Mouse (Mus musculus): Measurements from ENCODE around the gene Oip5. TPM values are rescaled to one million over a fixed set of nuclear protein-coding genes. Genes with fewer than 3 reads are reported as not detected.
"Not testable (repeated sequence)": the region's sequence is repeated elsewhere in the genome, so short reads cannot be mapped to it uniquely, and the experiment has no call there.

Oip5 gene
- 32.1 and 36.0 TPM in 2 replicates for polyA plus RNA-seq (2014; fragmentation: Nextera tagmentation; extraction: Ambion mirVana)

- Histone ChIP-seq H3K9ac (replicated peaks; ENCODE audit: low read length) (peak within 1 kb of the TSS; percentile 73), H3K4me3 (ENCODE audit: low read depth, low read length) (peak within 1 kb of the TSS; percentile 85), H3K27me3 (ENCODE audit: control insufficient read depth, insufficient read depth, low read length) (no peaks in the 10 kb centered on the region), H3K4me2 (ENCODE audit: low read depth, low read length) (peak within 1 kb of the TSS; percentile 65), H3K4me1 (ENCODE audit: control insufficient read depth, insufficient read depth, low read length) (no peaks in the 10 kb centered on the region; the same call in 1 of the 2 replicates), H3K36me3 (replicated peaks; ENCODE audit: control insufficient read depth, insufficient read depth, low read depth, low read length) (no peaks in the 10 kb centered on the region), H3K9me3 (replicated peaks; ENCODE audit: control insufficient read depth, low read length) (no peaks in the 10 kb centered on the region), H3K27ac (replicated peaks; ENCODE audit: low read depth, low read length) (peak within 1 kb of the TSS; percentile 56; the same call in 1 of the 2 replicates)
- WGBS: under 1% methylated on average over 55 of the region's 55 CpGs
- ATAC-seq (replicated peaks; ENCODE audit: insufficient number of reproducible peaks, low FRiP score, low TSS enrichment, low read depth): peak; percentile 99
- peak; percentile 99 for DNase-seq (ENCODE audit: low spot score)
Measured at GRCm38 (mm10) chr2:119618199-119618982, at the start of gene Oip5, which contains the start of gene Nusap1. Gene Oip5, minus strand, starts transcription at chr2:119618469. Gene Nusap1, plus strand, starts transcription at chr2:119618298.

GRCm38 (mm10) chr2:119665744-119666143 lies 47.5 kb upstream of the Oip5 start:
- not testable (repeated sequence) for H3K4me2 ChIP-seq (ENCODE audit: low read depth, low read length); H3K27me3 ChIP-seq (ENCODE audit: control insufficient read depth, insufficient read depth, low read length); H3K9me3 ChIP-seq (replicated peaks; ENCODE audit: control insufficient read depth, low read length); H3K4me3 ChIP-seq (ENCODE audit: low read depth, low read length); DNase-seq (ENCODE audit: low spot score); H3K27ac ChIP-seq (replicated peaks; ENCODE audit: low read depth, low read length); H3K36me3 ChIP-seq (replicated peaks; ENCODE audit: control insufficient read depth, insufficient read depth, low read depth, low read length); H3K9ac ChIP-seq (replicated peaks; ENCODE audit: low read length); ATAC-seq (replicated peaks; ENCODE audit: insufficient number of reproducible peaks, low FRiP score, low TSS enrichment, low read depth); H3K4me1 ChIP-seq (ENCODE audit: control insufficient read depth, insufficient read depth, low read length)
- WGBS: 71% methylated on average over 18 of the region's 23 CpGs

GRCm38 (mm10) chr2:119662220-119663182 lies 44.2 kb upstream of the Oip5 start, which contains the start of gene Ndufaf1:
Gene Ndufaf1, minus strand, starts transcription at chr2:119662827.
- 1% methylated on average over 44 of the region's 44 CpGs for whole genome bisulfite sequencing
- Histone ChIP-seq H3K36me3 (replicated peaks; ENCODE audit: control insufficient read depth, insufficient read depth, low read depth, low read length) (no peaks in the 10 kb centered on the region; the same call in none of the 2 replicates), H3K4me3 (ENCODE audit: low read depth, low read length) (peak within 1 kb of the TSS; percentile 60), H3K9ac (replicated peaks; ENCODE audit: low read length) (peak within 1 kb of the TSS; percentile 68), H3K9me3 (replicated peaks; ENCODE audit: control insufficient read depth, low read length) (no peaks in the 10 kb centered on the region), H3K27me3 (ENCODE audit: control insufficient read depth, insufficient read depth, low read length) (no peaks in the 10 kb centered on the region), H3K27ac (replicated peaks; ENCODE audit: low read depth, low read length) (no peak within 1 kb of the TSS), H3K4me1 (ENCODE audit: control insufficient read depth, insufficient read depth, low read length) (no peaks in the 10 kb centered on the region), H3K4me2 (ENCODE audit: low read depth, low read length) (peak within 1 kb of the TSS; percentile 30)
- ATAC-seq (replicated peaks; ENCODE audit: insufficient number of reproducible peaks, low FRiP score, low TSS enrichment, low read depth): peak; percentile 83
- DNase-seq (ENCODE audit: low spot score): peak; percentile 86

- WGBS: 92% methylated on average over 5 of the region's 5 CpGs
- H3K4me3 ChIP-seq (ENCODE audit: low read depth, low read length): no peak overlapping the region
- H3K36me3 ChIP-seq (replicated peaks; ENCODE audit: control insufficient read depth, insufficient read depth, low read depth, low read length): peaks cover 20% of the 10 kb centered on the region
Measured at GRCm38 (mm10) chr2:119644254-119644653, 26.0 kb upstream of the Oip5 start.

GRCm38 (mm10) chr2:119641214-119641912 lies 23.1 kb upstream of the Oip5 start:
- Histone ChIP-seq H3K4me1 (ENCODE audit: control insufficient read depth, insufficient read depth, low read length) (no peaks in the 10 kb centered on the region), H3K36me3 (replicated peaks; ENCODE audit: control insufficient read depth, insufficient read depth, low read depth, low read length) (peaks cover 20% of the 10 kb centered on the region), H3K9ac (replicated peaks; ENCODE audit: low read length) (no peak overlapping the region), H3K27me3 (ENCODE audit: control insufficient read depth, insufficient read depth, low read length) (no peaks in the 10 kb centered on the region), H3K27ac (replicated peaks; ENCODE audit: low read depth, low read length) (no peak overlapping the region), H3K4me3 (ENCODE audit: low read depth, low read length) (no peak overlapping the region), H3K4me2 (ENCODE audit: low read depth, low read length) (no peak overlapping the region), H3K9me3 (replicated peaks; ENCODE audit: control insufficient read depth, low read length) (no peaks in the 10 kb centered on the region)
- WGBS: 96% methylated on average over 5 of the region's 5 CpGs
- DNase-seq (ENCODE audit: low spot score): no peak
- no peak for ATAC-seq (replicated peaks; ENCODE audit: insufficient number of reproducible peaks, low FRiP score, low TSS enrichment, low read depth)

More at GRCm38 (mm10) chr2:119644254-119644653, 26.0 kb upstream of the Oip5 start:
- Histone ChIP-seq H3K9ac (replicated peaks; ENCODE audit: low read length) (no peak overlapping the region), H3K4me1 (ENCODE audit: control insufficient read depth, insufficient read depth, low read length) (no peaks in the 10 kb centered on the region), H3K4me2 (ENCODE audit: low read depth, low read length) (no peak overlapping the region), H3K27ac (replicated peaks; ENCODE audit: low read depth, low read length) (no peak overlapping the region), H3K27me3 (ENCODE audit: control insufficient read depth, insufficient read depth, low read length) (no peaks in the 10 kb centered on the region), H3K9me3 (replicated peaks; ENCODE audit: control insufficient read depth, low read length) (no peaks in the 10 kb centered on the region)
- no peak for ATAC-seq (replicated peaks; ENCODE audit: insufficient number of reproducible peaks, low FRiP score, low TSS enrichment, low read depth)
- DNase-seq (ENCODE audit: low spot score): no peak

GRCm38 (mm10) chr2:119636781-119637180 lies 18.5 kb upstream of the Oip5 start:
- H3K4me2 ChIP-seq (ENCODE audit: low read depth, low read length): no peak overlapping the region
- no peak overlapping the region for H3K4me3 ChIP-seq (ENCODE audit: low read depth, low read length)
- ATAC-seq (replicated peaks; ENCODE audit: insufficient number of reproducible peaks, low FRiP score, low TSS enrichment, low read depth) (no peak), DNase-seq (ENCODE audit: low spot score) (peak; percentile 6)
- H3K9me3 ChIP-seq (replicated peaks; ENCODE audit: control insufficient read depth, low read length): no peaks in the 10 kb centered on the region
- H3K9ac ChIP-seq (replicated peaks; ENCODE audit: low read length): no peak overlapping the region
- no peaks in the 10 kb centered on the region for H3K4me1 ChIP-seq (ENCODE audit: control insufficient read depth, insufficient read depth, low read length)
- H3K27ac ChIP-seq (replicated peaks; ENCODE audit: low read depth, low read length): no peak overlapping the region
- H3K27me3 ChIP-seq (ENCODE audit: control insufficient read depth, insufficient read depth, low read length): no peaks in the 10 kb centered on the region
- peaks cover 15% of the 10 kb centered on the region for H3K36me3 ChIP-seq (replicated peaks; ENCODE audit: control insufficient read depth, insufficient read depth, low read depth, low read length)
- 87% methylated on average over 1 of the region's 1 CpGs for WGBS

- no peak overlapping the region for H3K4me2 ChIP-seq (ENCODE audit: low read depth, low read length)
- 95% methylated on average over 2 of the region's 2 CpGs for WGBS
- no peak for DNase-seq (ENCODE audit: low spot score)
Measured at GRCm38 (mm10) chr2:119621302-119621701, 3.0 kb upstream of the Oip5 start.

More at GRCm38 (mm10) chr2:119621302-119621701, 3.0 kb upstream of the Oip5 start:
- no peaks in the 10 kb centered on the region for H3K27me3 ChIP-seq (ENCODE audit: control insufficient read depth, insufficient read depth, low read length)
- H3K9ac ChIP-seq (replicated peaks; ENCODE audit: low read length): no peak overlapping the region
- no peak overlapping the region for H3K4me3 ChIP-seq (ENCODE audit: low read depth, low read length)
- H3K9me3 ChIP-seq (replicated peaks; ENCODE audit: control insufficient read depth, low read length): no peaks in the 10 kb centered on the region
- no peaks in the 10 kb centered on the region; the same call in 1 of the 2 replicates for H3K4me1 ChIP-seq (ENCODE audit: control insufficient read depth, insufficient read depth, low read length)
- no peaks in the 10 kb centered on the region for H3K36me3 ChIP-seq (replicated peaks; ENCODE audit: control insufficient read depth, insufficient read depth, low read depth, low read length)
- ATAC-seq (replicated peaks; ENCODE audit: insufficient number of reproducible peaks, low FRiP score, low TSS enrichment, low read depth): no peak
- no peak overlapping the region for H3K27ac ChIP-seq (replicated peaks; ENCODE audit: low read depth, low read length)

Measured in embryonic facial prominence, embryonic 11.5 days (tissue).